Mouse (Mus musculus) limb, embryonic 14.5 days (tissue): ENCODE data around the gene Ngly1. TPM values are rescaled to one million over a fixed set of nuclear protein-coding genes. Genes with fewer than 3 reads are reported as not detected.
A peak's percentile ranks its signal among the peaks of the same experiment; 100 is the strongest.

Source experiments
- ATAC-seq: fragments of 200-750 bp; cut with Nextera tagmentation; 2 replicates; pipeline ENCODE4 v1.8.0; 2017; ENCODE audit warnings: low read depth, moderate number of reproducible peaks, moderate TSS enrichment; ENCODE audit not compliant: low FRiP score
- DNase-seq: peaks from one replicate; pipeline ENCODE4 v3.0.0-alpha.2; 2015; ENCODE audit warnings: low spot score
- H3K27ac ChIP-seq: fragments of 300-500 bp; sonication (generic); replicated peaks from 2 replicates; pipeline ENCODE4 v1.5.1; 2014; ENCODE audit warnings: low read depth, mild to moderate bottlenecking, low read length, moderate library complexity, mixed read lengths
- H3K27me3 ChIP-seq: fragments of 300-500 bp; sonication (generic); 2 replicates; pipeline ENCODE4 v1.6.1; 2014; ENCODE audit warnings: low read length, mixed read lengths; ENCODE audit not compliant: control insufficient read depth, insufficient read depth
- H3K36me3 ChIP-seq: fragments of 300-500 bp; sonication (generic); 2 replicates; pipeline ENCODE4 v1.6.1; 2014; ENCODE audit warnings: mild to moderate bottlenecking, low read length, moderate library complexity, mixed read lengths; ENCODE audit not compliant: control insufficient read depth, insufficient read depth
- H3K4me1 ChIP-seq: fragments of 300-500 bp; sonication (generic); 2 replicates; pipeline ENCODE4 v1.6.1; 2014; ENCODE audit warnings: antibody characterized with exemption, low read length, mixed read lengths; ENCODE audit not compliant: control insufficient read depth, insufficient read depth
- H3K4me2 ChIP-seq: fragments of 300-500 bp; sonication (generic); replicated peaks from 2 replicates; pipeline ENCODE4 v1.6.1; 2014; ENCODE audit warnings: low read depth, mild to moderate bottlenecking, low read length, moderate library complexity; ENCODE audit not compliant: severe bottlenecking
- H3K4me3 ChIP-seq: fragments of 300-500 bp; sonication (generic); replicated peaks from 2 replicates; pipeline ENCODE4 v1.5.1; 2014; ENCODE audit warnings: low read length
- H3K9ac ChIP-seq: fragments of 300-500 bp; sonication (generic); 2 replicates; pipeline ENCODE4 v1.6.1; 2014; ENCODE audit warnings: mild to moderate bottlenecking, low read depth, low read length, moderate library complexity; ENCODE audit not compliant: severe bottlenecking
- H3K9me3 ChIP-seq: fragments of 300-500 bp; sonication (generic); 2 replicates; pipeline ENCODE4 v1.6.1; 2016; ENCODE audit warnings: low read length; ENCODE audit not compliant: control insufficient read depth
- POLR2A ChIP-seq: fragments of 200-500 bp; IDR thresholded peaks from 2 replicates; pipeline ENCODE4 v1.8.0; 2012; ENCODE audit warnings: inconsistent platforms, mild to moderate bottlenecking, moderate library complexity, borderline replicate concordance; ENCODE audit not compliant: insufficient read depth, insufficient read length; ENCODE audit errors: extremely low read depth
- WGBS: fragments of 180-500 bp; shearing (Covaris S2); extraction: QIAGEN DNeasy Blood & Tissue Kit; methylation state at CpG from one replicate; pipeline ENCODE4 v1.1.7; 2014; 5-methylcytosine and 5-hydroxymethylcytosine counted together
- polyA plus RNA-seq, 2 experiments: library from polyadenylated mRNA; depleted of rRNA in 1 of 2; stranded (reverse) in 1 of 2; unstranded in 1 of 2; fragments of >200 nt; fragmentation: Nextera tagmentation in 1 of 2; extraction: Ambion mirVana in 1 of 2; gene quantifications; 2 replicates each; pipeline versions ENCODE4 v1.2.1 to v1.2.3; 2012 to 2014

Gene Ngly1
- polyA plus RNA-seq, 2 experiments: 22.1 to 45.3 TPM

- no peak for ATAC-seq
- no peak overlapping the region for H3K27ac ChIP-seq
- no peaks in the 10 kb centered on the region for H3K9me3 ChIP-seq
- H3K4me3 ChIP-seq: peak overlapping the region; percentile 55
- no peak overlapping the region for H3K9ac ChIP-seq
- DNase-seq: no peak
- WGBS: 96% methylated on average over 10 of the region's 10 CpGs
- H3K36me3 ChIP-seq: no peaks in the 10 kb centered on the region; the same call in 1 of the 2 replicates
- H3K4me2 ChIP-seq: peak overlapping the region; percentile 59
- peaks cover 4% of the 10 kb centered on the region for H3K4me1 ChIP-seq
- no peaks in the 10 kb centered on the region for H3K27me3 ChIP-seq
- no peak for TF ChIP-seq POLR2A
Measured at GRCm38 (mm10) chr14:16242193-16242815, 6.8 kb upstream of the Ngly1 start.

GRCm38 (mm10) chr14:16242947-16243602 is 6.0 kb upstream of the Ngly1 start:
- peak overlapping the region; percentile 11 for H3K27ac ChIP-seq
- peak; percentile 64 for DNase-seq
- H3K27me3 ChIP-seq: no peaks in the 10 kb centered on the region
- no peaks in the 10 kb centered on the region for H3K9me3 ChIP-seq
- ATAC-seq: peak; percentile 89
- TF ChIP-seq POLR2A: 0 out of 2 replicates have a peak, but pooled peaks have one; percentile 38
- peak overlapping the region; percentile 59 for H3K4me2 ChIP-seq
- H3K9ac ChIP-seq: peak overlapping the region; percentile 63
- 5% methylated on average over 34 of the region's 34 CpGs for WGBS
- H3K36me3 ChIP-seq: no peaks in the 10 kb centered on the region; the same call in 1 of the 2 replicates
- peaks cover 4% of the 10 kb centered on the region for H3K4me1 ChIP-seq
- H3K4me3 ChIP-seq: peak overlapping the region; percentile 55

GRCm38 (mm10) chr14:16243603-16244209 is 5.4 kb upstream of the Ngly1 start:
- H3K27ac ChIP-seq: peak overlapping the region; percentile 11
- H3K4me2 ChIP-seq: peak overlapping the region; percentile 59
- 20% methylated on average over 10 of the region's 10 CpGs for WGBS
- no peak for DNase-seq
- no peaks in the 10 kb centered on the region for H3K27me3 ChIP-seq
- peak overlapping the region; percentile 63 for H3K9ac ChIP-seq
- peak overlapping the region; percentile 55 for H3K4me3 ChIP-seq
- no peaks in the 10 kb centered on the region; the same call in 1 of the 2 replicates for H3K36me3 ChIP-seq
- TF ChIP-seq POLR2A: no peak
- no peak for ATAC-seq
- H3K4me1 ChIP-seq: peaks cover 4% of the 10 kb centered on the region
- no peaks in the 10 kb centered on the region for H3K9me3 ChIP-seq

- Histone ChIP-seq H3K9me3 (no peaks in the 10 kb centered on the region), H3K27ac (no peak overlapping the region), H3K27me3 (no peaks in the 10 kb centered on the region), H3K36me3 (no peaks in the 10 kb centered on the region; the same call in 1 of the 2 replicates), H3K4me1 (peaks cover 4% of the 10 kb centered on the region), H3K9ac (no peak overlapping the region), H3K4me3 (no peak overlapping the region), H3K4me2 (no peak overlapping the region)
- 68% methylated on average over 2 of the region's 2 CpGs for WGBS
- ATAC-seq: no peak
- no peak for TF ChIP-seq POLR2A
- no peak for DNase-seq
Measured at GRCm38 (mm10) chr14:16244370-16244769, 4.7 kb upstream of the Ngly1 start.

- 63% methylated on average over 1 of the region's 1 CpGs for WGBS
- no peak overlapping the region for H3K4me3 ChIP-seq
- H3K27ac ChIP-seq: no peak overlapping the region
- no peak for ATAC-seq
- no peak for DNase-seq
- H3K4me1 ChIP-seq: peaks cover 8% of the 10 kb centered on the region
- no peaks in the 10 kb centered on the region; the same call in 1 of the 2 replicates for H3K36me3 ChIP-seq
- no peak for TF ChIP-seq POLR2A
- no peak overlapping the region for H3K9ac ChIP-seq
- H3K4me2 ChIP-seq: no peak overlapping the region
- no peaks in the 10 kb centered on the region for H3K9me3 ChIP-seq
- no peaks in the 10 kb centered on the region for H3K27me3 ChIP-seq
Measured at GRCm38 (mm10) chr14:16245127-16245526, 4.0 kb upstream of the Ngly1 start.
